Mouse (Mus musculus): ENCODE data around the gene Myo1d. TPM values are rescaled to one million over a fixed set of nuclear protein-coding genes. Genes with fewer than 3 reads are reported as not detected.

The Myo1d gene
- polyA plus RNA-seq, 1 experiment from 2014 or later: 30.5 TPM

GRCm38 (mm10) chr11:80628992-80629865 is 150.6 kb downstream of the Myo1d start:
- WGBS: 81% methylated on average over 10 of the region's 10 CpGs
- no peaks in the 10 kb centered on the region for H3K36me3 ChIP-seq
- H3K9me3 ChIP-seq: no peaks in the 10 kb centered on the region
- no peak for ATAC-seq (ENCODE audit: insufficient read depth, low FRiP score, low read depth)
- no peaks in the 10 kb centered on the region for H3K4me1 ChIP-seq
- H3K9ac ChIP-seq: no peak overlapping the region
- no peak overlapping the region for H3K27ac ChIP-seq
- H3K4me2 ChIP-seq: no peak overlapping the region
- no peak overlapping the region for H3K4me3 ChIP-seq (replicated peaks)
- no peaks in the 10 kb centered on the region for H3K27me3 ChIP-seq (replicated peaks)

- H3K9me3 ChIP-seq: no peaks in the 10 kb centered on the region
- no peaks in the 10 kb centered on the region for H3K4me1 ChIP-seq
- H3K9ac ChIP-seq: no peak overlapping the region
- no peak for ATAC-seq (ENCODE audit: insufficient read depth, low FRiP score, low read depth)
- H3K27me3 ChIP-seq (replicated peaks): no peaks in the 10 kb centered on the region
- H3K36me3 ChIP-seq: no peaks in the 10 kb centered on the region
- H3K27ac ChIP-seq: no peak overlapping the region
- H3K4me3 ChIP-seq (replicated peaks): no peak overlapping the region
- no peak overlapping the region for H3K4me2 ChIP-seq
- WGBS: 78% methylated on average over 4 of the region's 4 CpGs
These were observed 151.2 kb downstream of the Myo1d start for GRCm38 (mm10) chr11:80628581-80628980.

- H3K9ac ChIP-seq: no peak overlapping the region
- no peaks in the 10 kb centered on the region for H3K9me3 ChIP-seq
- 61% methylated on average over 7 of the region's 7 CpGs for WGBS
- H3K27ac ChIP-seq: no peak overlapping the region
- H3K4me2 ChIP-seq: no peak overlapping the region
- no peaks in the 10 kb centered on the region for H3K4me1 ChIP-seq
- H3K4me3 ChIP-seq (replicated peaks): no peak overlapping the region
- H3K27me3 ChIP-seq (replicated peaks): no peaks in the 10 kb centered on the region
- ATAC-seq (ENCODE audit: insufficient read depth, low FRiP score, low read depth): no peak
- no peaks in the 10 kb centered on the region for H3K36me3 ChIP-seq
These were observed 156.8 kb downstream of the Myo1d start for GRCm38 (mm10) chr11:80623038-80623380.

GRCm38 (mm10) chr11:80622233-80623037 is 157.4 kb downstream of the Myo1d start:
- no peak overlapping the region for H3K27ac ChIP-seq
- H3K9me3 ChIP-seq: no peaks in the 10 kb centered on the region
- no peak overlapping the region for H3K4me2 ChIP-seq
- H3K4me3 ChIP-seq (replicated peaks): no peak overlapping the region
- WGBS: 39% methylated on average over 11 of the region's 11 CpGs
- no peaks in the 10 kb centered on the region for H3K36me3 ChIP-seq
- H3K4me1 ChIP-seq: no peaks in the 10 kb centered on the region
- H3K27me3 ChIP-seq (replicated peaks): no peaks in the 10 kb centered on the region
- no peak overlapping the region for H3K9ac ChIP-seq
- no peak for ATAC-seq (ENCODE audit: insufficient read depth, low FRiP score, low read depth)

- Histone ChIP-seq H3K36me3 (no peaks in the 10 kb centered on the region), H3K4me1 (no peaks in the 10 kb centered on the region), H3K4me3 (replicated peaks) (no peak overlapping the region), H3K9ac (no peak overlapping the region), H3K4me2 (no peak overlapping the region), H3K27me3 (replicated peaks) (no peaks in the 10 kb centered on the region), H3K27ac (no peak overlapping the region), H3K9me3 (no peaks in the 10 kb centered on the region)
- WGBS: 49% methylated on average over 6 of the region's 6 CpGs
- ATAC-seq (ENCODE audit: insufficient read depth, low FRiP score, low read depth): no peak
These were observed 164.7 kb downstream of the Myo1d start for GRCm38 (mm10) chr11:80614949-80615725.

GRCm38 (mm10) chr11:80614418-80614817 is 165.4 kb downstream of the Myo1d start:
- Histone ChIP-seq H3K27ac (no peak overlapping the region), H3K27me3 (replicated peaks) (no peaks in the 10 kb centered on the region), H3K9me3 (no peaks in the 10 kb centered on the region), H3K4me2 (no peak overlapping the region), H3K36me3 (no peaks in the 10 kb centered on the region), H3K4me1 (no peaks in the 10 kb centered on the region), H3K9ac (no peak overlapping the region), H3K4me3 (replicated peaks) (no peak overlapping the region)
- no peak for ATAC-seq (ENCODE audit: insufficient read depth, low FRiP score, low read depth)
- 40% methylated on average over 5 of the region's 5 CpGs for WGBS

GRCm38 (mm10) chr11:80613534-80613933 is 166.3 kb downstream of the Myo1d start:
- no peaks in the 10 kb centered on the region for H3K4me1 ChIP-seq
- H3K9ac ChIP-seq: no peak overlapping the region
- H3K27ac ChIP-seq: no peak overlapping the region
- H3K4me3 ChIP-seq (replicated peaks): no peak overlapping the region
- no peaks in the 10 kb centered on the region for H3K9me3 ChIP-seq
- H3K27me3 ChIP-seq (replicated peaks): no peaks in the 10 kb centered on the region
- no peak for ATAC-seq (ENCODE audit: insufficient read depth, low FRiP score, low read depth)
- 4% methylated on average over 6 of the region's 6 CpGs for WGBS
- H3K4me2 ChIP-seq: no peak overlapping the region
- H3K36me3 ChIP-seq: no peaks in the 10 kb centered on the region

GRCm38 (mm10) chr11:80602707-80603441 is 177.0 kb downstream of the Myo1d start:
- Histone ChIP-seq H3K27ac (no peak overlapping the region), H3K4me3 (replicated peaks) (no peak overlapping the region), H3K27me3 (replicated peaks) (no peaks in the 10 kb centered on the region), H3K9ac (no peak overlapping the region), H3K36me3 (no peaks in the 10 kb centered on the region), H3K4me1 (0 out of 2 replicates have a peak, but pooled peaks cover 3% of the 10 kb centered on the region), H3K9me3 (no peaks in the 10 kb centered on the region), H3K4me2 (peak overlapping the region; percentile 43)
- no peak for ATAC-seq (ENCODE audit: insufficient read depth, low FRiP score, low read depth)
- 16% methylated on average over 24 of the region's 24 CpGs for WGBS

- Histone ChIP-seq H3K9me3 (no peaks in the 10 kb centered on the region), H3K9ac (no peak overlapping the region), H3K4me3 (replicated peaks) (no peak overlapping the region), H3K27me3 (replicated peaks) (no peaks in the 10 kb centered on the region), H3K4me2 (no peak overlapping the region), H3K36me3 (no peaks in the 10 kb centered on the region), H3K4me1 (0 out of 2 replicates have a peak, but pooled peaks cover 3% of the 10 kb centered on the region), H3K27ac (no peak overlapping the region)
- 23% methylated on average over 8 of the region's 8 CpGs for WGBS
- ATAC-seq (ENCODE audit: insufficient read depth, low FRiP score, low read depth): no peak
These were observed 177.8 kb downstream of the Myo1d start for GRCm38 (mm10) chr11:80602041-80602458.

- H3K4me1 ChIP-seq: 0 out of 2 replicates have a peak, but pooled peaks cover 3% of the 10 kb centered on the region
- no peak overlapping the region for H3K9ac ChIP-seq
- no peak overlapping the region for H3K4me3 ChIP-seq (replicated peaks)
- H3K27ac ChIP-seq: no peak overlapping the region
- H3K27me3 ChIP-seq (replicated peaks): no peaks in the 10 kb centered on the region
- WGBS: 66% methylated on average over 20 of the region's 20 CpGs
- ATAC-seq (ENCODE audit: insufficient read depth, low FRiP score, low read depth): no peak
- H3K36me3 ChIP-seq: no peaks in the 10 kb centered on the region
- no peak overlapping the region for H3K4me2 ChIP-seq
- H3K9me3 ChIP-seq: no peaks in the 10 kb centered on the region
These were observed 178.6 kb downstream of the Myo1d start for GRCm38 (mm10) chr11:80601040-80601864.
